Comparison of ENCODE assay signal across 8 mouse cellular contexts in genomic region chr10:9901697-9902239, GRCm38 (mm10). TPM values are rescaled to one million over a fixed set of nuclear protein-coding genes. Genes with fewer than 3 reads are reported as not detected.
DNase-seq lines count a peak whose midpoint lies in the region; ATAC-seq and TF ChIP-seq lines count a peak whose summit lies in the region.

No protein-coding gene starts in this region.

- no peak for TF ChIP-seq CTCF in bone marrow, adult 2 months (IDR thresholded peaks at IDR 0.05; ENCODE audit: control insufficient read depth, insufficient read depth, low read length)
- TF ChIP-seq CTCF in embryonic fibroblast, embryonic 13.5 days (IDR thresholded peaks at IDR 0.05; ENCODE audit: borderline replicate concordance, insufficient read depth, low read length) = no peak

- H3K4me3 ChIP-seq in bone marrow, adult 2 months (replicated peaks; ENCODE audit: control insufficient read depth, low read depth, low read length) = peak overlapping the region; percentile 99
- H3K4me3 ChIP-seq in embryonic fibroblast, embryonic 13.5 days (ENCODE audit: insufficient read depth, low read length) = peak overlapping the region; percentile 67
- peak overlapping the region; percentile 53 for H3K4me3 ChIP-seq in kidney, embryonic 14.5 days (ENCODE audit: low read length)
- peak overlapping the region; percentile 92 for H3K4me3 ChIP-seq in limb, embryonic 15.5 days

- WGBS in bone marrow, adult 2 months = under 1% methylated on average over 16 of the region's 16 CpGs
- 0% methylated on average over 16 of the region's 16 CpGs for WGBS in kidney, embryonic 14.5 days
- WGBS in limb, embryonic 15.5 days = under 1% methylated on average over 16 of the region's 16 CpGs

- peak overlapping the region; percentile 77 for H3K4me2 ChIP-seq in kidney, embryonic 14.5 days (replicated peaks; ENCODE audit: low read depth, low read length)
- peak overlapping the region; percentile 96 for H3K4me2 ChIP-seq in limb, embryonic 15.5 days

- H3K27ac ChIP-seq in bone marrow, adult 2 months (ENCODE audit: control insufficient read depth, insufficient read depth, low read depth, low read length, poor library complexity) = peak overlapping the region; percentile 99
- H3K27ac ChIP-seq in embryonic fibroblast, embryonic 13.5 days (ENCODE audit: insufficient read depth, low read length) = peak overlapping the region; percentile 60
- H3K27ac ChIP-seq in kidney, embryonic 14.5 days (ENCODE audit: low read depth, low read length) = no peak overlapping the region
- H3K27ac ChIP-seq in limb, embryonic 15.5 days = peak overlapping the region; percentile 96

- H3K36me3 ChIP-seq in kidney, embryonic 14.5 days (ENCODE audit: control insufficient read depth, insufficient read depth, low read length) = no peaks in the 10 kb centered on the region
- no peaks in the 10 kb centered on the region for H3K36me3 ChIP-seq in limb, embryonic 15.5 days

- H3K9ac ChIP-seq in kidney, embryonic 14.5 days (ENCODE audit: low read depth, low read length) = no peak overlapping the region
- peak overlapping the region; percentile 97; the same call in 1 of the 2 replicates for H3K9ac ChIP-seq in limb, embryonic 15.5 days

- no peak for TF ChIP-seq POLR2A in bone marrow, adult 2 months (IDR thresholded peaks at IDR 0.05; ENCODE audit: borderline replicate concordance, control insufficient read depth, low read depth, low read length)
- TF ChIP-seq POLR2A in embryonic fibroblast, embryonic 13.5 days (IDR thresholded peaks at IDR 0.05; ENCODE audit: low read depth, low read length) = no peak

- H3K9me3 ChIP-seq in kidney, embryonic 14.5 days (ENCODE audit: control insufficient read depth, low read length) = no peaks in the 10 kb centered on the region
- no peaks in the 10 kb centered on the region for H3K9me3 ChIP-seq in limb, embryonic 15.5 days

- peak; percentile 91 for ATAC-seq in kidney, embryonic 14.5 days (ENCODE audit: low FRiP score, low TSS enrichment)
- ATAC-seq in limb, embryonic 15.5 days (ENCODE audit: insufficient number of reproducible peaks, low FRiP score, low TSS enrichment, low read depth) = peak; percentile 93

- DNase-seq in 416B (ENCODE audit: low read depth) = peak; percentile 99
- DNase-seq in heart, adult 9 months (ENCODE audit: low spot score in 2 of 2) = peak; percentile 92 to 93
- DNase-seq in monocyte, adult 2 months (ENCODE audit: low read depth in 1 of 2, low spot score in 2 of 2) = peak; percentile 54 to 62
- peak; percentile 88 to 92 for DNase-seq in spleen, postnatal 36 days (ENCODE audit: low spot score in 2 of 2)

- no peaks in the 10 kb centered on the region for H3K27me3 ChIP-seq in kidney, embryonic 14.5 days (ENCODE audit: control insufficient read depth, insufficient read depth, low read length)
- no peaks in the 10 kb centered on the region for H3K27me3 ChIP-seq in limb, embryonic 15.5 days

- H3K4me1 ChIP-seq in bone marrow, adult 2 months (ENCODE audit: control insufficient read depth, insufficient read depth, low read length) = peaks cover 2% of the 10 kb centered on the region
- H3K4me1 ChIP-seq in embryonic fibroblast, embryonic 13.5 days (ENCODE audit: control insufficient read depth, insufficient read depth, low read length) = no peaks in the 10 kb centered on the region
- H3K4me1 ChIP-seq in kidney, embryonic 14.5 days (ENCODE audit: control insufficient read depth, insufficient read depth, low read length) = peaks cover 9% of the 10 kb centered on the region; the same call in 1 of the 2 replicates
- peaks cover 12% of the 10 kb centered on the region; the same call in 1 of the 2 replicates for H3K4me1 ChIP-seq in limb, embryonic 15.5 days

RNA-seq across cellular contexts. Expression of gene Stxbp5, which starts 0.9 kb away (rescaled TPM):
- 13.5 and 23.6 TPM in 2 replicates for polyA plus RNA-seq in bone marrow, adult 2 months (2011; ENCODE audit: insufficient read depth, insufficient read length, low replicate concordance, missing spikeins)
- 22.9 and 24.6 TPM in 2 replicates for polyA plus RNA-seq in embryonic fibroblast, embryonic 13.5 days (2011; ENCODE audit: insufficient read length, low read depth, missing spikeins)
- 4.1 and 6.9 TPM in 2 replicates for polyA plus RNA-seq in kidney, embryonic 14.5 days (2014; fragmentation: Nextera tagmentation; extraction: Ambion mirVana)
- 4.8 and 5.5 TPM in 2 replicates for polyA plus RNA-seq in limb, embryonic 15.5 days (2015; fragmentation: Nextera tagmentation; extraction: Ambion mirVana)
